10 mouse cellular contexts compared by ENCODE assay signal in the genomic region with DNA sequence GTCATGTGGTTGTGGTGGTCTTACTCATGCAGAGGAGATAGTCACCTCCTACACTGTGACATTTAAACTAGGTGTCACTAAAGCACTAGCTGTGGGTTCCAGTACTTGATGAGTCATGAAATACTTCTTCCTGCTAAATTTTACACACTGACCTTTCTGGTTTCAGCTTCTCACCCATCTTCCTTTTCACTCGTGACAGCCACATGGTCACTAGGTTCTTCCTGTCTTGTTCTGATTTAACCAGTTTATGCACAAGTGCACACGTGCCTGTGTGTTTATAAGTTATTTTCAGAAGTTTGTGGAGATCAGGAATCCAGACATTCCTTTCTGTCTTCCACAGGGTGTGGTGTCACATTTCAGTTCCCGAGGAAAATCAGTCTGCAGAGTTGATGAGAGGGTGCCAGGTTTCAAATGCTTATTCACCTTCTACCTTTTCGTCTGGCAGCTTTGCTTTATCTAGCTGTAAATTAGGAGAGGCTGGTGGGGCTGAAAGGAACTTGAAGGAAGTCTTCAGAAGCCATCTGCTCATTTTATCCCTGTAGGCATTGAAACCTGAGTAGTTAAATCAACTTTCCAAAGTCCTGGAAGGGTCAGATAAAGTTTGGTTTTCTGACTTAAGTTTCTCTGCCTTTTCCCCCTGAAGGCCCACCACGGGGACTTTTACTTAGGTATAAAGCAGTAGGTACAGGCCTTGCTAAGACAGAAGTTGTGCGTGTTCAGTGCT.
DNase-seq lines count a peak whose midpoint lies in the region; ATAC-seq lines count a peak whose summit lies in the region.
"Had no signal": no experiment of that assay in that cellular context is flagged by ENCODE, and none has a peak within 500 bp of the region (broad histone marks: within the 10 kb centered on the region; RNA-seq: fewer than 3 reads in every experiment).

No protein-coding gene starts in this region.

- H3K4me2 ChIP-seq in kidney, embryonic 15.5 days, result no peak overlapping the region

- H3K9me3 ChIP-seq in kidney, embryonic 15.5 days (replicated peaks), result no peaks in the 10 kb centered on the region
- H3K9me3 ChIP-seq: megakaryocyte, embryonic 14.5 days had no signal

- H3K9ac ChIP-seq in kidney, embryonic 15.5 days, result no peak overlapping the region

- H3K4me1 ChIP-seq in kidney, embryonic 15.5 days, result peaks cover 69% of the 10 kb centered on the region
- H3K4me1 ChIP-seq: megakaryocyte, embryonic 14.5 days had no signal

- no peak for DNase-seq in kidney, adult 11 months
- peak; percentile 41 for DNase-seq in NIH3T3 (ENCODE audit: low read depth)
- peak; percentile 53 for DNase-seq in embryo, embryonic 10.5 days (ENCODE audit: low spot score)
- no peak for DNase-seq in ovary, adult 18-20 months (ENCODE audit: low spot score)
- no peak for DNase-seq in adrenal gland, postnatal 25 days
- DNase-seq: cerebellum, adult 8-10 months had no signal

- no peaks in the 10 kb centered on the region for H3K27me3 ChIP-seq in kidney, embryonic 15.5 days
- H3K27me3 ChIP-seq: megakaryocyte, embryonic 14.5 days had no signal

- no peaks in the 10 kb centered on the region for H3K36me3 ChIP-seq in kidney, embryonic 15.5 days

- H3K27ac ChIP-seq in kidney, embryonic 15.5 days, result peak overlapping the region; percentile 59

- peak; percentile 65 for ATAC-seq in kidney, embryonic 15.5 days (replicated peaks; ENCODE audit: low FRiP score)
- peak; percentile 79 for ATAC-seq in megakaryocyte, adult 5-6 weeks (ENCODE audit: poor library complexity, severe bottlenecking)
- ATAC-seq: inflammation-experienced regulatory T-cells, adult 6 months had no signal

- 8% methylated on average over 6 of the region's 6 CpGs for WGBS in kidney, embryonic 15.5 days

- no peak overlapping the region for H3K4me3 ChIP-seq in kidney, embryonic 15.5 days (replicated peaks)
- H3K4me3 ChIP-seq: megakaryocyte, embryonic 14.5 days had no signal

Comparison
In these comparisons a context has a peak if more than half of its experiments do, and no peak if none do; other contexts are left out.
1. DNase-seq: peak in NIH3T3 (single experiment) and embryo, embryonic 10.5 days (single experiment); none in kidney, adult 11 months (single experiment), ovary, adult 18-20 months (single experiment) and adrenal gland, postnatal 25 days (single experiment).